Mouse (Mus musculus) cerebral cortex, adult 2 months (tissue): ENCODE data around the gene Snx3.

Experiments
- WGBS: fragments of 180-500 bp; shearing (Covaris S2); methylation state at CpG from one replicate; pipeline ENCODE4 v1.1.7; 2018; 5-methylcytosine and 5-hydroxymethylcytosine counted together

Snx3 gene

GRCm38 (mm10) chr10:42501775-42502348 is at the start of gene Snx3:
Gene Snx3 (plus strand): TSS chr10:42502030.
- under 1% methylated on average over 68 of the region's 68 CpGs for WGBS

DNA sequence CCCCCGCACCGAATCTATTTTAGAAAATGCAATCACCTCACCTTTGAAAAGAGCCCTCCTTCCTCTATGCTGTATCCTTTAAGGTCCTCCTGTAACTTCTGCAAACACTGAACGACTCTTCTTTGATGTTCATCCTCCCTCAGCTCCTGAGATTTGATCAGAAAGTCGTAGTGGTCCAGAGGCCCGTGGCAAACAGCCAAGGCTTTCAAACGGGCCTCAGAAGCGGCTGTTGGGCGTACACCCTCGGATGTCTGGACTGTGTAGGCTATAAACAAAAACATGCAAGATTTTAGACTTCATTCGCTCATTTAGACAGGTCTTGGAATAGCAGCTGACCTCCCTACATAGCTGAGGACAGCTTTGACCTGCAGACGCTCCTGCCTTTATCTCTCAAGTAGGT is 47.6 kb upstream of the Snx3 start:
- WGBS, result 69% methylated on average over 11 of the region's 11 CpGs

GRCm38 (mm10) chr10:42454690-42455089 is 47.1 kb upstream of the Snx3 start:
- 84% methylated on average over 6 of the region's 6 CpGs for WGBS

- 52% methylated on average over 5 of the region's 5 CpGs for WGBS
Observed at GRCm38 (mm10) chr10:42455981-42456380, 45.8 kb upstream of the Snx3 start.

GRCm38 (mm10) chr10:42457557-42458191 is 44.2 kb upstream of the Snx3 start:
- 85% methylated on average over 9 of the region's 9 CpGs for WGBS

DNA sequence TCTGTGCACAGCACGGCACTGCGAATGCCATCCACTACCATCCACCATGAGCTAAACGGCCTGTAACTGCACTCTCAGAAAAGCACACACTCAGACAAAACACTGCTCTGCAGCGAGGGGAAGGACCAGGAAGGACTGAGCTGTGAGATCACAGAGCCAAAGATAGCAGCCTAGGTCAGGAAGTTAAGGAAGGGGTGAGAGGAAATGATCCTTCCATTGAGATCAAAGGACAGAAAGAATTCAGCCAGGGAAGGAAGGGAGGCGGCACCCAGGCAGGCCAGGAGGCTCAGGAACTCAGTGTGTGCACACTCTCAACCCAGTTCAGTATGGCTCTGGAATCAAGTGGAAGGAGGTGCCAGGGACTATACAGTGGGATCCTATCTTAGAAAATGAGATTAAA is 37.6 kb upstream of the Snx3 start:
- 59% methylated on average over 5 of the region's 5 CpGs for WGBS

GRCm38 (mm10) chr10:42464805-42465204 is 37.0 kb upstream of the Snx3 start:
- WGBS, result 88% methylated on average over 14 of the region's 14 CpGs

- WGBS, result 83% methylated on average over 6 of the region's 6 CpGs
Observed at GRCm38 (mm10) chr10:42474946-42475514, 26.8 kb upstream of the Snx3 start.

DNA sequence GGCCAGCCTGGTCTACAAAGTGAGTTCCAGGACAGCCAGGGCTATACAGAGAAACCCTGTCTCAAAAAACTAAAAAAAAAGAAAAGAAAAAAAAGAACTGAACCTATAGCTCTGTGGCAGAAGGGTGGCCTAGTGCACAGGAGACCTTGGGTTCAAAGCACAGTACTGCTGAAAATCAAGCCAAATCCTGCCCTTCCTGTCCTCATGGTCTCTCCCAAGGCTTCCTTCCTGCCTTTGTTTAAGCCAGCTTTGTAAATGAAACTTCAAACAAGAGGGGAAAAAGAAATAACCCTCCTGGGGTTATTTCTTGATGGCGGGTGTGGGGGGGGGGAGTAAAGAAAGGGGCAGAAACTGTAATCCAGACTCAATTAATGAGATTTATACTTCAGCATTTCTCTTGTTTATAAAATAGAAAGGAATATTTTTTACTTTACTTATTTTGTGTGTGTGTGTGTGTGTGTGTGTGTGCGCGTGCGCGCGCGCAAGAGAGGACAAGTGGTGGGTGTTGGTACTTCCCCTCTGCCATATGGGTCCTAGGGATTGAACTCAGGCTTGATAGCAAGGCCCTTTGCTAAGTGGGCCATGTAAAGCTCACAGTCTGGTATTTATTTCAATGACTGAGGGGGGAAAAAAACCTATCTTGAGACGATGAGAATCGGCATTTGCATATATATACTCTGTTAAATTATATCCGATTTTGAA is 24.9 kb upstream of the Snx3 start:
- 72% methylated on average over 10 of the region's 10 CpGs for WGBS

DNA sequence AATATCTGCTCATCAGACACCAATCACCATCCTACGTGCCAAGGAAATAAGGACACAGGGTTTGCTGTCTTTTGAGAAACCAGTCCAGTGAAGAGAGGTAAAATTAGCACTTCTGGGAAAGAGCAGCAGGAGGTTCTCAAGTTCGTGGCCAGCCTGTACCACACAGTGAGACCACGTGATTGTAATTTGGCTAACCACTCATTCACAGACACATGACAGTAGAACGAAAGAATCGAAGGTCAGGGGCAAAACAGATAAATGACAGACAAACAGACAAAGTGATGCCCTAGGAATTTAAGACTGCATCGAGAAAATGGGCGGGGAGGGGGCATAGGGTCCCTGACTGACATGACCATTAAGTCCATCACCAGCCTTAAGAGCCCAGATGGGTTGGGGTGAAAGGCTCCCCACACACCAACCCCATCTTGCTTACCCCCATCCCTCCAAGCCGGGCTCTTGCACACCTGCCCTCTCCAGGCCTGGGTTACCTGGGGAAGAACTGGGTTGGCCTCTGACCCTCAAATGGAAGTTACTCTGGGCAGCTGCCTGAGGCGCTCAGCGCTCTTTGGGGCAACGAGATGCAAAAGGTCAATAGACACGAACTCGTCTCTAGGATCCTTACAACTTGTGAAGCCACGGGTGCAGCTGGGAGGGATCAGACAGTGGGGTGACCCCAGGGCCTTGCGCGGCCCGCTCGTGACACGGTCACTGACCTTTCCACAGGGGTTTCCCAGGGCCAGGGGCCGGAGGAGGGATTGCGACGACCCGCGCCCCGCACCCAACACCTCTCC is 24.1 kb upstream of the Snx3 start:
- WGBS, result 8% methylated on average over 25 of the region's 25 CpGs

GRCm38 (mm10) chr10:42478341-42478720 is 23.5 kb upstream of the Snx3 start, which contains the start of gene Afg1l:
Gene Afg1l (minus strand): TSS chr10:42478565.
- WGBS, result under 1% methylated on average over 29 of the region's 29 CpGs

- WGBS, result 54% methylated on average over 4 of the region's 4 CpGs
Observed at GRCm38 (mm10) chr10:42480719-42481118, 21.1 kb upstream of the Snx3 start.

GRCm38 (mm10) chr10:42488606-42489296 is 13.1 kb upstream of the Snx3 start:
- 72% methylated on average over 8 of the region's 8 CpGs for WGBS

DNA sequence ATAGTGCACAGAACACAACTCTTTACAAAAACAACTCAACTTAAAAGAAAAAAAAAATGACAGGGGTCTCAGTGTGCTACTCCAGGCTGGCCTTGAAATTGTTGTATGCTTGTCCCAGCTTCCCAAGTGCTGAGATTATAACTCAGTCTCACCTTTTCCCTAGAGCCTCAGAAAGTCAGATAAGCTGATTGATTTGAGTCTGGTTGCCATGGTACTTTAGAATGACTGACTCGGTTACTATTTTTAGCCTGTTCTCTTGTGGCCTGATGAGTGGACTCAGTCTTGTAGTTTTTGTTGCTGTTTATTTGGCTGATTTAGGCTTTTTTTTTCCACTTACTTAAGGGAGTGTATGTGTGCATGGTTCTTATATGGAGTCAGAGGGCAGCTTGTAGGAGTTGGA is 10.7 kb upstream of the Snx3 start:
- 59% methylated on average over 1 of the region's 1 CpGs for WGBS

DNA sequence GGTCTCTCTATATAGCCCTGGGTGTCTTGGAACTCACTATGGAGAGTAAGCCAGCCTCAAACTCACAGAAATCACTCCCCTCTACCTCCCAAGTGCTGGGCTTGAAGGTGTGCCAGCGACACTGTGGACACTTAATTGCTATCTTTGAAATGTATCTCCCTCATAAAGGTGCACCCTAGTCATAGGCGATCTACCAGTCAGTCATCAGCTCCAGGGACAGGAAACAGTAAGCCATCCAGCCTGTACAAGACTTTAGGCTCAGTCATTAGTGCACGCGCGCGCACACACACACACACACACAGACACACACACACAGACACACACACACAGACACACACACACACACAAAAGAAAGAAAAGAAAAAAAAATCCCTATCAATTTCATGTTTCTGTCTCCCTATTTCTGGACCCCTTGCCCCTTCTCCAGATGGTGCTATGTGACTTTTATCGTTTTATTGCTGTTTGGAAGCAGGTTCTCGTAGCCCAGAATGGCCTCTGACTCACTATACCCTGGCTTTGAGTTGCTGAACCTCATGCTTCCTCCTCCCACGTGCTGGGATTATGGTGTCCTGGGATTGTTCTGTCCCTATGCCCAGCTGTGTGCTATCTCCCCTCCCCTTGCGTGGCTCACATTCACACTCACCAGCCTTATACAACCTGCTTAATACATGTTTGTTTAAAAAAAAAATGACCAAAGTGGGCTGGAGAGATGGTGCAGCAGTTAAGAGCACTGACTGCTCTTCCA is 9.6 kb upstream of the Snx3 start:
- 92% methylated on average over 10 of the region's 10 CpGs for WGBS

DNA sequence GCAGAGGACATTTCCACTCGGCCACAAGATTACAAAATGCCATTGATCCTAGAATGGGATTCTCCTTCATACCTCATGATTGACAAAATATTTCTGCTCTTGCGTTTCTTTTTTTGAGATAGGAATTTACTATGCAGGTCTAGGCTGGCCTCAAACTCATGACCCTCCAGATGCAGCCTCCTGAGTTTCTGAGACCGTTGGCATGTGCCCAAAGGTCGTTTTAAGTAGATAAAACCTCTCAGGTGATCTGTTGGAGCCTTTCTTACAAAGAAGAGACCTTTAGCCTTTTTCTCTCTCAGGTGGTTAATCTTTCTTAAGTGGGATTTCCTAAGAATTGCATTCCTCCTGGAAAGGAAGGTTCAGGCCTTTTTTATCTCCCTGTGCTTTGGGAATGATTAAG is 8.8 kb upstream of the Snx3 start:
- 72% methylated on average over 4 of the region's 4 CpGs for WGBS

GRCm38 (mm10) chr10:42500611-42501010 is 1.2 kb upstream of the Snx3 start:
- 85% methylated on average over 8 of the region's 8 CpGs for WGBS

- 81% methylated on average over 5 of the region's 5 CpGs for WGBS
Observed at GRCm38 (mm10) chr10:42501161-42501560, 669 bp upstream of the Snx3 start.

DNA sequence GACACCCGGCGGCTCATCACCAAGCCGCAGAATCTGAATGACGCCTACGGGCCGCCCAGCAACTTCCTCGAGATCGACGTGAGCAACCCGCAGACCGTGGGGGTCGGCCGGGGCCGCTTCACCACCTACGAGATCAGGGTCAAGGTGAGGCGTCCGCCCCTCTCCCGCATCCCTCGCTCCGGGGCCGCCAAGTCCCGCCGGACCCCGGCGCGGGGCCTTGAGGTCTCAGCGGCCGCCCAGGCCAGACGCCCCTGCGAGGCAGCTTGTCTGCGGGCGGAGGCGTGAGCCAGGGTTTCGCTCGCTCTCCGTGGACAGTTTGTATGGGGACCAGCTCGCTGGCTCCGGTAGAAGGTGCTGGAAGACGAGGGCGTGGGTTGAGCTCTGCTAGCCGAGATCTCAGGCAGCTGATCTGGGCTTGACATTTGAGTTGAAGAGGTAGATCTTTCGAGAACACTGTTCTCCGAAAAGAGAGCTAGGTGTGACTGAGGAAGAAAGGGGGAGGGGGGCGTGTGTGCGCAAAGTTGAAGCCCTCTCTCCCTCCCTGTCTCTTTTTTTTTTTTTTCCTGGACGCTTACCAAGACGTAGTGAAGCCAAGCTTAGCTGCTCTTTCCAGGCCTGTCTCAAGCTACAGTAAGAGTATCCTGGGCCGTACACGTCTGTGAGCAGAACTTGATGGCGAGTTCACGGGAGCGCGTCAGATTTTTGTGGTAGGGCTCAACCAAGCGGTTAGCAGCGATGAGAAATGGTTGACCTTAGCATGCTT is 700 bp downstream of the Snx3 start:
- under 1% methylated on average over 55 of the region's 55 CpGs for WGBS
